Mouse (Mus musculus): ENCODE measurements around the gene Olfr251.
"Not testable (repeated sequence)": the region's sequence is repeated elsewhere in the genome, so short reads cannot be mapped to it uniquely, and the experiment has no call there.

Olfr251 gene

GRCm38 (mm10) chr9:38376786-38377185 lies at the start of gene Olfr251:
Olfr251 (plus strand) TSS chr9:38377086.
- DNase-seq (ENCODE audit: low read depth, low spot score): no peak

- no peak for DNase-seq (ENCODE audit: low read depth, low spot score)
Measured at GRCm38 (mm10) chr9:38328760-38329159, 48.1 kb upstream of the Olfr251 start, which contains the start of gene Olfr25. Olfr25 (plus strand) TSS chr9:38329060.

- DNase-seq (ENCODE audit: low read depth, low spot score): no peak
Measured at GRCm38 (mm10) chr9:38348111-38348510, 28.8 kb upstream of the Olfr251 start, which contains the start of gene Olfr898. Olfr898 (plus strand) TSS chr9:38348411.

GRCm38 (mm10) chr9:38366596-38366995 lies 10.3 kb upstream of the Olfr251 start, which contains the start of gene Olfr250:
Olfr250 (plus strand) TSS chr9:38366896.
- DNase-seq (ENCODE audit: low read depth, low spot score): no peak

GRCm38 (mm10) chr9:38401398-38401797 lies 24.5 kb downstream of the Olfr251 start, which contains the start of gene Olfr147:
Olfr147 (plus strand) TSS chr9:38401698.
- no peak for DNase-seq (ENCODE audit: low read depth, low spot score)

- not testable (repeated sequence) for DNase-seq (ENCODE audit: low read depth, low spot score)
Measured at GRCm38 (mm10) chr9:38407502-38407901, 30.6 kb downstream of the Olfr251 start.

GRCm38 (mm10) chr9:38413502-38413901 lies 36.6 kb downstream of the Olfr251 start:
- DNase-seq (ENCODE audit: low read depth, low spot score): not testable (repeated sequence)

GRCm38 (mm10) chr9:38423801-38424200 lies 46.9 kb downstream of the Olfr251 start:
- no peak for DNase-seq (ENCODE audit: low read depth, low spot score)

- DNase-seq (ENCODE audit: low read depth, low spot score): no peak
Measured at GRCm38 (mm10) chr9:38427026-38427425, 50.1 kb downstream of the Olfr251 start.

- DNase-seq (ENCODE audit: low read depth, low spot score): no peak
Measured at GRCm38 (mm10) chr9:38429155-38429554, 52.3 kb downstream of the Olfr251 start, which contains the start of gene Olfr901. Olfr901 (plus strand) TSS chr9:38429455.

Measured in skeletal muscle tissue, adult 2 months (tissue).